In the genomic region with DNA sequence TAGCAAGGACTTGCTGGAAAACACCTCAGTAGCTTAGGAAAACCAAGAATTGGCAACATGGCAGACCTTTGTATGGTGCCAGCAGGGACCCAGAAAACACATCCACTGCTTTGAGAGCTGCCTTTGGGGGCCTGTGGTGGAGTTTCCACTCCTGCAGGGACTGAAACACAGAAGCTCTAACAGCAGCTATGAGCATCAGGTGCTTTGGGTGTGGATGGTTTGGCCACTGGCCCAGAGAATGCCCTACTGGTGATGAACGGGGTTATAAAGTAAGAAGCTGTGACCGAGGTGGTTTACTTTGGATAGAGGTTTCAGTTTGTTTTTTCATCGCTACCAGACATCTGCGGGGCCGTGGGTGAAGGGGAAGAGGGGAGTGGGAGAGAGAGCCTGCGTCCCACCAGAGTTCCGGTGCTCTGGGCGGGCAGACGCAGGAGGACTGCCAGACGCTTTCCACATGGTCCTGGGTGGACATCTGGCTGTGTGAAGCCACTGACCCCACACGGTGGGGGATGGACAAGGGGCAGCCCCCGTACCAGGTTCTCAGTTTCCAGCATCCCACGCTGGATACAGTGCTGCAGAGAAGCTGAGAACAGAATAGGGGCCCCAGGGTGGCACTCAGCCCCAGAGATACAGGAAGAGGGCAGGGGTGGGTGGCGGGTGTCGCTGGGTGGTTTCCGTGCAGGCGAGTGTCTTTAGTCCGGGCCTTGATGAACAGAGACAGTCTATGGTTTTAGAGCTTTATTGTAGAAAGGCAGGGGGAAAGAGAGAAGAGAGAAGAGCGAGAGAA, we compare ENCODE assay signal across 10 mouse cellular contexts.
DNase-seq lines count a peak whose midpoint lies in the region.
"Had no signal": no experiment of that assay in that cellular context is flagged by ENCODE, and none has a peak within 500 bp of the region (broad histone marks: within the 10 kb centered on the region; RNA-seq: fewer than 3 reads in every experiment).

No protein-coding gene starts in this region.

- peaks cover 16% of the 10 kb centered on the region for H3K4me1 ChIP-seq in heart, embryonic 10.5 days

- DNase-seq in heart, embryonic 10.5 days (ENCODE audit: low spot score): peak; percentile 60
- DNase-seq in heart, postnatal 4 days: no peak
- DNase-seq in ovary, postnatal 36 days (ENCODE audit: low spot score): peak; percentile 13
- no peak for DNase-seq in ovary, postnatal 14 days (ENCODE audit: low spot score)
- DNase-seq in naive thymus-derived CD4-positive, alpha-beta T cell, adult 2 months (ENCODE audit: low read depth): peak; percentile 73
- peak; percentile 82 for DNase-seq in thymus, postnatal 4 days
- DNase-seq in neural tube, embryonic 10.5 days (ENCODE audit: extremely low spot score, low spot score): no peak
- DNase-seq in ovary, adult 18-20 months (ENCODE audit: low spot score): no peak
- DNase-seq: gastrocnemius, adult 2 months had no signal

- no peaks in the 10 kb centered on the region for H3K27me3 ChIP-seq in heart, embryonic 10.5 days (ENCODE audit: insufficient read depth, poor library complexity, severe bottlenecking)

- WGBS in heart, embryonic 10.5 days: 56% methylated on average over 19 of the region's 19 CpGs

- no peaks in the 10 kb centered on the region for H3K36me3 ChIP-seq in heart, embryonic 10.5 days
- H3K36me3 ChIP-seq: embryonic facial prominence, embryonic 10.5 days had no signal

- H3K4me3 ChIP-seq in heart, embryonic 10.5 days: no peak overlapping the region
- H3K4me3 ChIP-seq: embryonic facial prominence, embryonic 10.5 days; gastrocnemius, adult 2 months had no signal

- no peak overlapping the region for H3K27ac ChIP-seq in heart, embryonic 10.5 days
- H3K27ac ChIP-seq: embryonic facial prominence, embryonic 10.5 days; gastrocnemius, adult 2 months had no signal

- H3K9me3 ChIP-seq in heart, embryonic 10.5 days: no peaks in the 10 kb centered on the region
- H3K9me3 ChIP-seq: embryonic facial prominence, embryonic 10.5 days had no signal

Comparison
In these comparisons a context has a peak if more than half of its experiments do, and no peak if none do; other contexts are left out.
1. DNase-seq: peak in heart, embryonic 10.5 days (single experiment), ovary, postnatal 36 days (single experiment), naive thymus-derived CD4-positive, alpha-beta T cell, adult 2 months (single experiment) and thymus, postnatal 4 days (single experiment); none in heart, postnatal 4 days (single experiment), ovary, postnatal 14 days (single experiment), neural tube, embryonic 10.5 days (single experiment) and ovary, adult 18-20 months (single experiment).